Mouse (Mus musculus) liver, adult 2 months (tissue): ENCODE data around the gene Slc12a7.

Experiments
- CTCF ChIP-seq: fragments of 200-500 bp; IDR thresholded peaks from 2 replicates; pipeline ENCODE4 v1.5.1; 2011; ENCODE audit warnings: low read depth, low read length, control low read depth
- POLR2A ChIP-seq: fragments of 200-500 bp; IDR thresholded peaks from 2 replicates; pipeline ENCODE4 v1.6.1; 2011; ENCODE audit warnings: low read length, control low read depth; ENCODE audit not compliant: insufficient read depth; ENCODE audit errors: extremely low read depth

- no peak for TF ChIP-seq CTCF
- no peak for TF ChIP-seq POLR2A
Measured at GRCm38 (mm10) chr13:73814181-73814580, 81.3 kb downstream of the Slc12a7 start.
